Mouse (Mus musculus) gastrocnemius, postnatal 4 days (tissue): ENCODE results near the gene Cc2d1b. TPM values are rescaled to one million over a fixed set of nuclear protein-coding genes. Genes with fewer than 3 reads are reported as not detected.

Source experiments
- DNase-seq, 2 experiments: peaks; one replicate each; pipeline ENCODE4 v3.0.0; 2021 to 2022; ENCODE audit warnings: low spot score in 2 of 2, mixed read lengths in 2 of 2
- total RNA-seq, 2 experiments: library from RNA; stranded (reverse); gene quantifications; 2 replicates each; pipeline ENCODE4 v1.2.3; 2021

Gene Cc2d1b
- total RNA-seq, 2 experiments from 2014 or later: 30.0 to 33.1 TPM

GRCm38 (mm10) chr4:108637721-108638120, 18.0 kb downstream of the Cc2d1b start:
- no peak for DNase-seq

GRCm38 (mm10) chr4:108638752-108639151, 19.0 kb downstream of the Cc2d1b start:
- no peak for DNase-seq

- no peak for DNase-seq
These were observed 44.7 kb downstream of the Cc2d1b start for GRCm38 (mm10) chr4:108664407-108664806.

Other genes starting within 250 kb of the Cc2d1b start
- gene Shisal2a, start 236.6 kb upstream of the Cc2d1b start, total RNA-seq: not detected
- gene Gpx7, start 213.0 kb upstream of the Cc2d1b start, total RNA-seq: 10 to 100 TPM; 38.8 to 41.9 TPM
- gene Tut4, start 160.5 kb upstream of the Cc2d1b start, total RNA-seq: 10 to 100 TPM; 39.6 to 42.8 TPM
- gene Prpf38a, start 40.6 kb upstream of the Cc2d1b start, total RNA-seq: 10 to 100 TPM; 35.5 to 39.3 TPM
- 1 to 10 TPM; 1.4 to 2.0 TPM for gene Orc1, start 40.5 kb upstream of the Cc2d1b start, total RNA-seq
- gene 3110021N24Rik, start 99.7 kb downstream of the Cc2d1b start, total RNA-seq: under 1 TPM; 0.73 to 0.93 TPM
- 10 to 100 TPM; 24.5 to 26.5 TPM for gene Zfyve9, start 160.9 kb downstream of the Cc2d1b start, total RNA-seq
- 10 to 100 TPM; 83.6 to 97.1 TPM for gene Btf3l4, start 213.7 kb downstream of the Cc2d1b start, total RNA-seq
- gene Txndc12, start 214.7 kb downstream of the Cc2d1b start, total RNA-seq: 10 to 100 TPM; 37.2 to 41.1 TPM
- gene Kti12, start 227.8 kb downstream of the Cc2d1b start, total RNA-seq: 10 to 100 TPM; 19.8 to 20.4 TPM
- gene A730015C16Rik, start 228.7 kb downstream of the Cc2d1b start, total RNA-seq: under 1 TPM in 1 of 2 experiments, not detected in 1; 0.37 TPM